Mouse (Mus musculus): ENCODE results near the gene Fam131a.

Fam131a gene

DNA sequence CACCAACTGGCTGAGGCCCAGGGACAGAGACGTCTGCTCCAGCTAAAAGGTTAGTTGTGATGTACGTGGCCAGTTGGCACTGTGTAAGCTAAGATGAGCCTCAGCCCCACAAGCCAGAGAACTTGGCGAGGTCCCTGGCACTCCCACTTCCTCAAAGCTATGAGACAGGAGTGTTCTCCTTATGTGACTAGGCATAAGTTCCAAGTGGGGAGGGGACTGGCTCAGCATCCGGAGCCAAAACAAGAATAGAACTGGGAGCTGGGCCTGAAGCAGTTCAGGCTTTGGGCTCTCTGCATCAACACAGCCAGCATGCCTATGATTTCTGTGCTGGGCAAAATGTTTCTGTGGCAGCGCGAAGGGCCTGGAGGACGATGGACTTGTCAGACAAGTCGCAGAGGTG is 1.7 kb downstream of the Fam131a start:
- ATAC-seq (ENCODE audit: insufficient number of reproducible peaks, low FRiP score, low TSS enrichment), result 0 out of 2 replicates have a peak, but pooled peaks have one; percentile 21

DNA sequence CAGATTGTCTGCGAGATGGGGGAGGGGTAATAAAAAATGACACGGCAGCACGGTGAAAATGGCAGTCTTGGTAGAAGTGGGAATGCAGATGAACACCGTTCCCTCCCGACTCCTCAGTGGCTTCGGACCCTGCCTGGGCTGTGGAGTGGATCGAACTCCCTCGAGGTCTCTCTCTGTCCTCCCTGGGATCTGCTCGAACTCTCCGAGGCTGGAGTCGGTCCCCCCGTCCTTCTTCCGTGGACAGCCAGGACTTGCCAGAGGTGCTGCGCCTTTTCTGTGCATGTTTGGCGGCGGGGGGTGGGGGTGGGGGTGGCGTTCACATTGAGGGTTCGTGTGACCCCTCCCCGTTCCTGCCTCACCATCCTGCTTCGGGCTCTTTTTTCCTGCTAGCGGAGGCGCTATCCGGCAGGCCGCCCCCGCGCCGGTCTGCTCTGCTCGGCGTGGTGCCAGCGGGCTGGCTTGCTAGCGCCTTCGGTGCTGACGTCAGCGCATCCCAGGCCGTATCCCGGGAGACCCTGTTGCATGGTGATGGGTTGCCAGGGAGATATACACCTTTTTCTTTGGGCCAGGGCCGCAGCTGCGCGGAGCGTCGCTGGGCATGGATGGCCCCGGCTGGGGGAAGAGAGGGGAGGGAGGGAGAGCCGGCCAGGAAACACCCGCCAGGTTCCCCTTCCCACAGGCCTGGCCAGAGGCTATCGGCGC is 2.7 kb downstream of the Fam131a start:
- peak; percentile 53 for ATAC-seq (ENCODE audit: insufficient number of reproducible peaks, low FRiP score, low TSS enrichment)

GRCm38 (mm10) chr16:20699266-20699665 is 6.2 kb downstream of the Fam131a start:
- ATAC-seq (ENCODE audit: insufficient number of reproducible peaks, low FRiP score, low TSS enrichment), result no peak

- peak; percentile 47; the same call in 1 of the 2 replicates for ATAC-seq (ENCODE audit: insufficient number of reproducible peaks, low FRiP score, low TSS enrichment)
These were observed 7.0 kb downstream of the Fam131a start for GRCm38 (mm10) chr16:20700036-20700435.

DNA sequence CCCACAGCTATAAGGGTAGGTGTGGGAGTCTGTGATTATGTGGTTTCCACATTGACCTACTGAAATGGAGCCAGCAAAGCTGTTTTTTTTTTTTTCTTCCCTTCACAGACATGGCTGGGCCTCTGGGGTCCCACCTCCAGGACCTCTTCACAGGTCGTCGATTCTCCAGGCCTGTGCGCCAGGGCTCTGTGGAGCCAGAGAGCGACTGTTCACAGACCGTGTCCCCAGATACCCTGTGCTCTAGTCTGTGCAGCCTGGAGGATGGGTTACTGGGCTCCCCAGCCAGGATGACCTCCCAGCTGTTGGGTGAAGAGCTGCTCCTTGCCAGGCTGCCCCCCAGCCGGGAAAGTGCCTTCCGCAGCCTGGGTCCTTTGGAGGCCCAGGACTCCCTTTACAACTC is 8.3 kb downstream of the Fam131a start:
- no peak for ATAC-seq (ENCODE audit: insufficient number of reproducible peaks, low FRiP score, low TSS enrichment)

GRCm38 (mm10) chr16:20701729-20702521 is 8.9 kb downstream of the Fam131a start:
- no peak for ATAC-seq (ENCODE audit: insufficient number of reproducible peaks, low FRiP score, low TSS enrichment)

GRCm38 (mm10) chr16:20702522-20702893 is 9.5 kb downstream of the Fam131a start:
- no peak for ATAC-seq (ENCODE audit: insufficient number of reproducible peaks, low FRiP score, low TSS enrichment)

- no peak for ATAC-seq (ENCODE audit: insufficient number of reproducible peaks, low FRiP score, low TSS enrichment)
These were observed 10.0 kb downstream of the Fam131a start for GRCm38 (mm10) chr16:20703071-20703470.

DNA sequence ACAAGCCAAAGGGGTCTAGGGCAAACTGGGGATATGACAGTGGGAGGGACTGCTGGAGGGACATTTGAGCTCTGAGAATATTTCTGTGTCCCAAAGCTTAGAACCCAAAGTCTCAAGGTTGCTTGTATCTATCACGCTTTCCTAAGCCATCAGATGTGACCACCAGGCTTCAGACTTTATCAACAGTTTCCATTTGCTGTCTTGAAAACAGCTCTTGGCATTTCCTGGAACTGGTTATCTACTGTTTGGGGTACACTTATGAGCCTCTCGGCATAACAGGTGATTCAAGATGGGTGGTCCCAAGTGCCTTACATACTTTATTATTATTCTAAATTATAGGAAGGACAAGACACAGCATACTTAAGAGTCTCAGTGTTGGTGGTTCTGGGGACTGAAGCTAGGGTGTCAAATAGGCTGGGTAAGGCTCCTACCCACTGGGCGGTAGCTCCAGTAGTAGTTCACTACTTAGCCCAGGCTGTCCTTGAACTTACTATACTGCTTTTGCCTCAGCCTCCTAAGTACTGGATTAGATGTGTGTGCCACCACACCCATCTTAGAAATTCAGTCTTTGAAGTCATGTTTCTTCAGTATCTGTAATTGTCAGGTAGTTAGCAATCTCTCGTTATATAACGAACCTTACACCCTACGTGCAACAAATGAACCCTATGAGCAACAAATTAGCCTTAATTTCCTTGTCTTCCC is 10.8 kb downstream of the Fam131a start:
- ATAC-seq (ENCODE audit: insufficient number of reproducible peaks, low FRiP score, low TSS enrichment), result no peak

GRCm38 (mm10) chr16:20705786-20706185 is 12.7 kb downstream of the Fam131a start:
- ATAC-seq (ENCODE audit: insufficient number of reproducible peaks, low FRiP score, low TSS enrichment), result peak; percentile 18; the same call in 1 of the 2 replicates

GRCm38 (mm10) chr16:20706407-20707055 is 13.5 kb downstream of the Fam131a start:
- ATAC-seq (ENCODE audit: insufficient number of reproducible peaks, low FRiP score, low TSS enrichment), result no peak

- no peak for ATAC-seq (ENCODE audit: insufficient number of reproducible peaks, low FRiP score, low TSS enrichment)
These were observed 15.3 kb downstream of the Fam131a start for GRCm38 (mm10) chr16:20708220-20708938.

DNA sequence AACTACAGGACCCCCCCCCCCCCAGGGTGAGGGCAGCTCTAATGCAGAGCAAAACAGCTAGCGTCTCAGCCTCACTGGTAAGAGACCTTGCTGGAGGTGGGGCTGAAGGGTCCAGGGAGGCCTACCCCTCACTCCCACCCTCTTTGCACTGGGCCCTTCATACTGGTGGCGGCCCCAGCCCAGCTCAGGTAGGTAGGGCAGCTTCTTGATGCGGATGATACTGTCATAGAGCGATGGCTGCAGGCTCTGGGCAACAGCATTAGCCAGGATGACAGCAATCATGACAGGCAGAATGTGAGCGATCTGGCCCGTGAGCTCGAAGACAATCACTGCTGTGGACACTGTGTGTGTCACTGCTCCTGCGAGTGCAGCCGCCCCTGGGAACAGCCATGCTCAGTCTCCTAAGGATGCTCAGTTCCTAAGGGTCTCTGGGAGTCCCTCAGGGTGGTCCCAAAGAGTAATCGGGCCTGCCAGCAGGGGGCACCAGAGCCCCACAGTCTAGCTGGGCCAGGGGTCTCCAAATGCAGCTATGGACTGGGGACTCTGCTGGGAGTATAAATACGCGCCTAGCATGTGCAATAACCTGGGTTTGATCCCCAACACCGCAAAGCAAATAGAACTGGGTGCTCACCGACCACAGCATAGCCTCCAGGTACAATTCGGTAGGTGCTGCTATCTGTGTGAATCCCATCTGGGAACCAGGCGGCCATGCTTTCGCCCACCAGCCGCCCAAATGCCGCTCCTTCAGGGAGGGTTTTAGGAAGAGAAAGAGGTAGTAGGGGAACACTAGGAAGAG is 16.1 kb downstream of the Fam131a start:
- no peak for ATAC-seq (ENCODE audit: insufficient number of reproducible peaks, low FRiP score, low TSS enrichment)

- no peak for ATAC-seq (ENCODE audit: insufficient number of reproducible peaks, low FRiP score, low TSS enrichment)
These were observed 17.3 kb downstream of the Fam131a start for GRCm38 (mm10) chr16:20710370-20710769.

GRCm38 (mm10) chr16:20710810-20711209 is 17.8 kb downstream of the Fam131a start:
- ATAC-seq (ENCODE audit: insufficient number of reproducible peaks, low FRiP score, low TSS enrichment), result no peak

- no peak for ATAC-seq (ENCODE audit: insufficient number of reproducible peaks, low FRiP score, low TSS enrichment)
These were observed 19.1 kb downstream of the Fam131a start for GRCm38 (mm10) chr16:20712190-20712589.

DNA sequence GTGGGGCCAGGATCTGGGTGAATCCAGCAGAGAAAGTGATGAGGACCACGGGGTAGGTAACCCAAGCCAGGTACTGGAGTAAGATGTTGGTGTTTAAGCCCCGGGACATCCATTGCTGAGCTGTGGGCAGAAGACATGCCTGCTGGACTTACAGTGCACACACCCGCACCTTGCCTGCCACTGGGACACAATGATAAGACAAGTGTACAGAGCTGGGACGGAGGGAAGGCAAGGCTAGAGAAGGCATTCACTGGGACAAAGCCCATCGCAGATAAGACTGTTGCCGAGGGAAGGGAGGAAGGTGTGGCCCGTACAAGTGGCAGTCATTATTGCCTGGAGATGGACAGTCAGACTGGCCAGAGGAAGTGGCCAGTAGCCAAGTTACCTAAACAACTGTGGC is 19.8 kb downstream of the Fam131a start:
- ATAC-seq (ENCODE audit: insufficient number of reproducible peaks, low FRiP score, low TSS enrichment), result no peak

- ATAC-seq (ENCODE audit: insufficient number of reproducible peaks, low FRiP score, low TSS enrichment), result no peak
These were observed 21.5 kb downstream of the Fam131a start for GRCm38 (mm10) chr16:20714307-20715080.
